Mouse (Mus musculus): ENCODE data around the gene Setmar. TPM values are rescaled to one million over a fixed set of nuclear protein-coding genes. Genes with fewer than 3 reads are reported as not detected.

The Setmar gene
- total and polyA plus RNA-seq, 3 experiments = 1.7 to 2.1 TPM; not detected in 1

DNA sequence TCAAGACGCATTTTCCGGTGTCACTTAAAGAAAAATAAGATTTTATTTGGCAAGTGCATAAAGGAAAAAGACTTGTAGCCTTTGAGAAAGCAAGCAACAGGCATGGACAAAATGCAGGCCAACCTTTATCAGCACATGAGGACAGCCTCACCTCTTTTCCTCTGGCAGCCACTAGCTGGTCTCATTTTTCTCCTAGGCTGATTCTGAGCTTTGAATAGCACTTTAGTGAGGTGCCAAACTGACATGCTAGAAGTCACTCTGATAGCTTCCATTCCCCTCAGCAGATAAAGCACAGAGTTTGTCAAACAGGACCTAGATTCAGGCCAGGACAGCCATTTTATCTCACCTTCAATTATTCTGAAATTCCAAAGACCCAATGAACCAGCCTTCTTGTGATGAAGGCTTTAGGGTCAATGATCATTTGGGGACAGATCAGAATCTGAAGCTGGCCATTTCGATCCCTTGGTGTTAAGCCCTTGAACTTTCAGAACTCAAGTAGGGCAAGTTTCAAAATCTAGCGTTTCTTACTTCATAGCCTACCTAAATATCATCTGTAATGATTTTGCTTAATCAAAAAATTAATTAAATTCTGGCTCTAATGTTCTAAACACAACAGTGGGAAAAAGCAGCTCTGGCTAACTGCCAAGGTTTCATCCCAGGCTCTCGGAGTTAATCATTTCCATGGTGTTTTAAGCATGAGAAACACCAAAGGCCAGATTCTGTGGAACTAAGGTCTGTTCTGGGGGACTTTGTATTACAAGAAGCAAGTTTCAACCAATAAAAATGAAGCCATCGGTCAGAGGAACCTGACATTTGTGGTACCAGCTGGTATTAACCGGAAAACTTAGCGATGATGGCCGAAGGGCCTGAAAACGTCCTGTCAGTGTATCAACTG lies 37.3 kb downstream of the Setmar start (continued):
- no peak for TF ChIP-seq UBTF (IDR thresholded peaks at IDR 0.05; ENCODE audit: borderline replicate concordance, insufficient read depth, low read depth, low read length)
- no peak for TF ChIP-seq USF1 (IDR thresholded peaks at IDR 0.05; ENCODE audit: low read depth, low read length)
- no peak for TF ChIP-seq ZMIZ1 (IDR thresholded peaks at IDR 0.05; ENCODE audit: low read depth, low read length)

DNA sequence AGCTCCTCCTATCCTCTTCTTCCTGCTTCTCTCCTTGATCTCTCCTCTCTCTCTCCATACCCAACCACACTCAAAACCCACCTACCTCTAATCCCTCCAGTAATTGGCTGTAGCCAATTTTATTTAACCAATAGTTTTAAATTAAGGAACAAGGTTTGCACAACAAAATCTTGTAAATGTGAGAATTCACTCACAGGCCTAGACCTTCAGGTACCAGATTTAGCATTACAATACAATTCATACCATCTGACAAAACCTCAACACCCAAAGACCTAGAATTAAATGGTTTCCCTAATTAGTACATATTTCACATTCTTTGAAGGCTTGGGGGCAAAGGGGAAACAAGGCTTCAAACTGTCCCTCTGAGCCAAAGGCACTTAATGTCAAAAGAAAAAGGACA lies 42.5 kb downstream of the Setmar start:
- H3K4me1 ChIP-seq (ENCODE audit: control insufficient read depth in 1 of 2, insufficient read depth in 2 of 2, low read length in 2 of 2) = peaks cover 9 to 10% of the 10 kb centered on the region in 2 experiments
- H3K36me3 ChIP-seq (ENCODE audit: control insufficient read depth in 1 of 2, insufficient read depth in 2 of 2, low read length in 2 of 2) = peaks cover 0 to 16% of the 10 kb centered on the region in 2 experiments; a peak in 2 of 4 replicates
- H3K4me3 ChIP-seq (ENCODE audit: control insufficient read depth in 1 of 2, insufficient read depth in 1 of 2, low read depth in 2 of 2, low read length in 2 of 2) = no peak overlapping the region
- H3K9me3 ChIP-seq (replicated peaks; ENCODE audit: insufficient read depth, low read length) = no peaks in the 10 kb centered on the region
- H3K27ac ChIP-seq (ENCODE audit: control insufficient read depth, low read depth, low read length) = no peak overlapping the region
- no peak overlapping the region for H3K9ac ChIP-seq (ENCODE audit: control insufficient read depth, low read depth, low read length, poor library complexity, severe bottlenecking)
- DNase-seq (ENCODE audit: low read depth, low spot score) = no peak
- TF ChIP-seq SMC3 (IDR thresholded peaks at IDR 0.05; ENCODE audit: low read depth, low read length) = no peak
- no peak for TF ChIP-seq MYC (IDR thresholded peaks at IDR 0.05; ENCODE audit: low read depth, low read length)
- no peak for TF ChIP-seq E2F4 (IDR thresholded peaks at IDR 0.05; ENCODE audit: borderline replicate concordance, low read depth, low read length)
- no peak for TF ChIP-seq MXI1 (IDR thresholded peaks at IDR 0.05; ENCODE audit: low read depth, low read length)
- TF ChIP-seq TCF12 (IDR thresholded peaks at IDR 0.05; ENCODE audit: low read depth, low read length) = no peak
- TF ChIP-seq NRF1 (IDR thresholded peaks at IDR 0.05; ENCODE audit: insufficient read depth, low read depth, low read length, poor library complexity, severe bottlenecking) = no peak
- TF ChIP-seq ZNF384 (IDR thresholded peaks at IDR 0.05; ENCODE audit: low read depth, low read length) = no peak
- no peak for TF ChIP-seq POLR2A (IDR thresholded peaks at IDR 0.05; ENCODE audit: control insufficient read depth in 1 of 2, insufficient read depth in 1 of 2, low read depth in 1 of 2, low read length in 2 of 2, poor library complexity in 1 of 2)
- no peak for TF ChIP-seq TBP (IDR thresholded peaks at IDR 0.05; ENCODE audit: low read depth, low read length)
- TF ChIP-seq MAX (IDR thresholded peaks at IDR 0.05; ENCODE audit: low read length) = no peak
- TF ChIP-seq MEF2A (IDR thresholded peaks at IDR 0.05; ENCODE audit: extremely low read depth, insufficient replicate concordance, low read depth, low read length, poor library complexity, severe bottlenecking) = no peak
- no peak for TF ChIP-seq USF2 (IDR thresholded peaks at IDR 0.05; ENCODE audit: borderline replicate concordance in 1 of 2, insufficient read depth in 1 of 2, low read depth in 1 of 2, low read length in 2 of 2)
- H3K79me2 ChIP-seq (ENCODE audit: control insufficient read depth, insufficient read depth, low read length, poor library complexity) = no peaks in the 10 kb centered on the region
- H3K27me3 ChIP-seq (ENCODE audit: control insufficient read depth in 1 of 2, insufficient read depth in 2 of 2, low read length in 2 of 2) = no peaks in the 10 kb centered on the region

DNA sequence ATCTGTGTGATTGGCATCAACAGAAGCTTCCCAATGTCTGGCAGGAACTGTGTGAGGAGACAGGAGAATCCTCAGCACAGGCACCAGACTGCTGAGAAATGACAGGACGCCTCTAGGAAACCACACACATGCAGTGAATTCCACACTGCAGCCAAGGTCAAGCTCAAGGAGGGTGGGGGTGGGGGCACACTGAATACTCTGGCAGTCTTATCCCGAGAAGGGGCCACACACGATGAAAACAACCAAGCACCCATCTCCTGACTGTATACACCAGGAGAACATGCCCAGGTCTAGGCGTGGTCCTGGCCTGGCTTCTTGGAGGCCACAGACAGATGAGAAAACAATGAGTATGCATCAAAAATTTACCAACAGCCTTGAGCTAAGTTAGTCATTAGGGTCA lies 45.5 kb downstream of the Setmar start:
- H3K27ac ChIP-seq (ENCODE audit: control insufficient read depth, low read depth, low read length) = no peak overlapping the region

More for the DNA sequence above, 45.5 kb downstream of the Setmar start:
- Histone ChIP-seq H3K4me3 (ENCODE audit: control insufficient read depth in 1 of 2, insufficient read depth in 1 of 2, low read depth in 2 of 2, low read length in 2 of 2) (no peak overlapping the region), H3K27me3 (ENCODE audit: control insufficient read depth in 1 of 2, insufficient read depth in 2 of 2, low read length in 2 of 2) (no peaks in the 10 kb centered on the region), H3K36me3 (ENCODE audit: control insufficient read depth in 1 of 2, insufficient read depth in 2 of 2, low read length in 2 of 2) (peaks cover 0 to 4% of the 10 kb centered on the region in 2 experiments; a peak in 1 of 4 replicates), H3K9ac (ENCODE audit: control insufficient read depth, low read depth, low read length, poor library complexity, severe bottlenecking) (no peak overlapping the region), H3K79me2 (ENCODE audit: control insufficient read depth, insufficient read depth, low read length, poor library complexity) (no peaks in the 10 kb centered on the region), H3K9me3 (replicated peaks; ENCODE audit: insufficient read depth, low read length) (no peaks in the 10 kb centered on the region), H3K4me1 (ENCODE audit: control insufficient read depth in 1 of 2, insufficient read depth in 2 of 2, low read length in 2 of 2) (no peaks in the 10 kb centered on the region; a peak in 1 of 4 replicates)
- no peak for DNase-seq (ENCODE audit: low read depth, low spot score)
- TF ChIP-seq CHD1 (IDR thresholded peaks at IDR 0.05; ENCODE audit: low read depth, low read length) (no peak), ZC3H11A (IDR thresholded peaks at IDR 0.05; ENCODE audit: low read depth, low read length) (no peak), GATA1 (IDR thresholded peaks at IDR 0.05; ENCODE audit: low read depth, low read length) (no peak), MAZ (IDR thresholded peaks at IDR 0.05; ENCODE audit: low read depth, low read length) (no peak), TBP (IDR thresholded peaks at IDR 0.05; ENCODE audit: low read depth, low read length) (no peak), E2F4 (IDR thresholded peaks at IDR 0.05; ENCODE audit: borderline replicate concordance, low read depth, low read length) (no peak), MXI1 (IDR thresholded peaks at IDR 0.05; ENCODE audit: low read depth, low read length) (no peak), MYC (IDR thresholded peaks at IDR 0.05; ENCODE audit: low read depth, low read length) (no peak), BHLHE40 (IDR thresholded peaks at IDR 0.05; ENCODE audit: borderline replicate concordance, low read depth, low read length) (no peak), ZMIZ1 (IDR thresholded peaks at IDR 0.05; ENCODE audit: low read depth, low read length) (no peak), MAX (IDR thresholded peaks at IDR 0.05; ENCODE audit: low read length) (no peak), CTCF (IDR thresholded peaks at IDR 0.05 in 2 of 3, conservative IDR thresholded peaks at IDR 0.05 in 1 of 3; ENCODE audit: control insufficient read depth in 1 of 3, insufficient read depth in 1 of 3, low read depth in 2 of 3, low read length in 3 of 3, poor library complexity in 1 of 3, severe bottlenecking in 1 of 3) (no peak), HCFC1 (IDR thresholded peaks at IDR 0.05; ENCODE audit: low read depth, low read length) (no peak)

All from MEL (cell line).